ENCODE assay signal across 19 mouse cellular contexts in the genomic region with DNA sequence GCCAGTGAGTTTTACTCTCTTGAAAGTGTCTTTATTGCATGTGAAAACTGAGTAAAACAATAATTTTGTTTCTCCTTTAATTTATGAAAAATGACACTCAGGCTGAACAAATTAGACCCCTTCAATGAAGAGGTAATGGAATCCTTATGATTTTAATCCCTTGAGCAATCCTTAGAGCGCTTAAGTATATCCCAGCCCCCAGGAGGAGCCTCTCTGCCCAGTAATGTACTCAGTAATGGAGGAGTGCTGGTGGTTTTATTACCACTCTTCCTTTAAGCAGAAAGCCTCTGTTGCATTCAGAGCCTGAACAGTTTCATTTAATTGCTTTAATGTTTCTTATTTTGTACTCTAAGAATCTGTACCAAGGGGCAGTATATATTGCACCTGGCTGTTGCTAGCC.
"Had no signal": no experiment of that assay in that cellular context is flagged by ENCODE, and none has a peak within 500 bp of the region (broad histone marks: within the 10 kb centered on the region; RNA-seq: fewer than 3 reads in every experiment).

No protein-coding gene starts in this region.

- H3K4me1 ChIP-seq: limb, embryonic 12.5 days; limb, embryonic 15.5 days; midbrain, embryonic 12.5 days; midbrain, embryonic 15.5 days; stomach, embryonic 15.5 days had no signal

- H3K4me3 ChIP-seq: limb, embryonic 12.5 days; limb, embryonic 15.5 days; midbrain, embryonic 12.5 days; midbrain, embryonic 15.5 days; stomach, embryonic 15.5 days had no signal

- DNase-seq: kidney, adult 9 months; kidney, postnatal 14 days; kidney, postnatal 4 days; left cerebral cortex, postnatal 4 days; liver, postnatal 0 days; lung, embryonic 14.5 days; retina, postnatal 1 day; right cerebral cortex, postnatal 25 days; spleen, adult 18-20 months; thymus, postnatal 25 days had no signal

- H3K27ac ChIP-seq: limb, embryonic 12.5 days; limb, embryonic 15.5 days; liver, embryonic 14.5 days; macrophage; midbrain, embryonic 12.5 days; midbrain, embryonic 15.5 days; stomach, embryonic 15.5 days had no signal

- H3K9ac ChIP-seq: limb, embryonic 12.5 days; limb, embryonic 15.5 days; liver, embryonic 14.5 days; liver, postnatal 0 days; lung, embryonic 14.5 days; midbrain, embryonic 12.5 days; midbrain, embryonic 15.5 days; stomach, embryonic 15.5 days had no signal

- H3K27me3 ChIP-seq: limb, embryonic 12.5 days; limb, embryonic 15.5 days; midbrain, embryonic 12.5 days; midbrain, embryonic 15.5 days; stomach, embryonic 15.5 days had no signal

- H3K4me2 ChIP-seq: limb, embryonic 12.5 days; limb, embryonic 15.5 days; liver, embryonic 11.5 days; lung, embryonic 14.5 days; midbrain, embryonic 12.5 days; midbrain, embryonic 15.5 days; stomach, embryonic 15.5 days had no signal

- ATAC-seq: liver, postnatal 0 days; lung, postnatal 0 days; midbrain, embryonic 15.5 days had no signal

- H3K9me3 ChIP-seq: limb, embryonic 12.5 days; limb, embryonic 15.5 days; midbrain, embryonic 12.5 days; midbrain, embryonic 15.5 days; stomach, embryonic 15.5 days had no signal
